Mouse (Mus musculus): ENCODE results near the gene Pdlim7. TPM values are rescaled to one million over a fixed set of nuclear protein-coding genes. Genes with fewer than 3 reads are reported as not detected.

Gene Pdlim7
- polyA plus RNA-seq (2012; rRNA removed), result 137 and 192 TPM in 2 replicates
- 148 and 162 TPM in 2 replicates for polyA plus RNA-seq (2014; fragmentation: Nextera tagmentation; extraction: Ambion mirVana)

- peak; percentile 99 for TF ChIP-seq POLR2A (IDR thresholded peaks at IDR 0.05; ENCODE audit: borderline replicate concordance, extremely low read depth, insufficient read depth, insufficient read length)
- H3K36me3 ChIP-seq (ENCODE audit: control insufficient read depth, insufficient read depth, low read length), result peaks cover 22% of the 10 kb centered on the region
- H3K4me2 ChIP-seq (replicated peaks; ENCODE audit: low read depth, low read length, severe bottlenecking), result peak within 1 kb of the TSS; percentile 88
- H3K4me3 ChIP-seq (replicated peaks; ENCODE audit: low read length), result peak within 1 kb of the TSS; percentile 88
- ATAC-seq (ENCODE audit: low FRiP score, low read depth) (peak; percentile 71), DNase-seq (ENCODE audit: low spot score) (peak; percentile 81)
- peaks cover 24% of the 10 kb centered on the region for H3K4me1 ChIP-seq (ENCODE audit: control insufficient read depth, insufficient read depth, low read length)
- H3K9ac ChIP-seq (ENCODE audit: low read depth, low read length, severe bottlenecking), result peak within 1 kb of the TSS; percentile 87
- H3K9me3 ChIP-seq (ENCODE audit: control insufficient read depth, low read length), result no peaks in the 10 kb centered on the region
- peak within 1 kb of the TSS; percentile 79 for H3K27ac ChIP-seq (replicated peaks; ENCODE audit: low read depth, low read length)
- WGBS, result under 1% methylated on average over 46 of the region's 55 CpGs
- no peaks in the 10 kb centered on the region for H3K27me3 ChIP-seq (ENCODE audit: control insufficient read depth, insufficient read depth, low read length)
Measured at GRCm38 (mm10) chr13:55513111-55513748, at the start of gene Pdlim7. Gene Pdlim7 (minus strand): TSS chr13:55513676.

- 71% methylated on average over 6 of the region's 6 CpGs for WGBS
- no peaks in the 10 kb centered on the region for H3K27me3 ChIP-seq (ENCODE audit: control insufficient read depth, insufficient read depth, low read length)
- no peak overlapping the region for H3K4me3 ChIP-seq (replicated peaks; ENCODE audit: low read length)
- H3K4me1 ChIP-seq (ENCODE audit: control insufficient read depth, insufficient read depth, low read length), result no peaks in the 10 kb centered on the region
- ATAC-seq (ENCODE audit: low FRiP score, low read depth) (no peak), DNase-seq (ENCODE audit: low spot score) (no peak)
- H3K36me3 ChIP-seq (ENCODE audit: control insufficient read depth, insufficient read depth, low read length), result peaks cover 49% of the 10 kb centered on the region
- H3K4me2 ChIP-seq (replicated peaks; ENCODE audit: low read depth, low read length, severe bottlenecking), result no peak overlapping the region
- no peak overlapping the region for H3K9ac ChIP-seq (ENCODE audit: low read depth, low read length, severe bottlenecking)
- H3K9me3 ChIP-seq (ENCODE audit: control insufficient read depth, low read length), result no peaks in the 10 kb centered on the region
- no peak for TF ChIP-seq POLR2A (IDR thresholded peaks at IDR 0.05; ENCODE audit: borderline replicate concordance, extremely low read depth, insufficient read depth, insufficient read length)
- H3K27ac ChIP-seq (replicated peaks; ENCODE audit: low read depth, low read length), result no peak overlapping the region
Measured at GRCm38 (mm10) chr13:55557499-55557898, 44.0 kb upstream of the Pdlim7 start.

GRCm38 (mm10) chr13:55555921-55556320 is 42.4 kb upstream of the Pdlim7 start:
- 94% methylated on average over 9 of the region's 9 CpGs for WGBS
- Histone ChIP-seq H3K27me3 (ENCODE audit: control insufficient read depth, insufficient read depth, low read length) (no peaks in the 10 kb centered on the region), H3K27ac (replicated peaks; ENCODE audit: low read depth, low read length) (no peak overlapping the region), H3K4me3 (replicated peaks; ENCODE audit: low read length) (no peak overlapping the region), H3K36me3 (ENCODE audit: control insufficient read depth, insufficient read depth, low read length) (peaks cover 60% of the 10 kb centered on the region), H3K4me1 (ENCODE audit: control insufficient read depth, insufficient read depth, low read length) (no peaks in the 10 kb centered on the region), H3K9ac (ENCODE audit: low read depth, low read length, severe bottlenecking) (no peak overlapping the region), H3K9me3 (ENCODE audit: control insufficient read depth, low read length) (no peaks in the 10 kb centered on the region), H3K4me2 (replicated peaks; ENCODE audit: low read depth, low read length, severe bottlenecking) (no peak overlapping the region)
- TF ChIP-seq POLR2A (IDR thresholded peaks at IDR 0.05; ENCODE audit: borderline replicate concordance, extremely low read depth, insufficient read depth, insufficient read length), result no peak
- ATAC-seq (ENCODE audit: low FRiP score, low read depth) (no peak), DNase-seq (ENCODE audit: low spot score) (no peak)

- Histone ChIP-seq H3K4me1 (ENCODE audit: control insufficient read depth, insufficient read depth, low read length) (no peaks in the 10 kb centered on the region), H3K36me3 (ENCODE audit: control insufficient read depth, insufficient read depth, low read length) (peaks cover 97% of the 10 kb centered on the region), H3K9me3 (ENCODE audit: control insufficient read depth, low read length) (no peaks in the 10 kb centered on the region), H3K27ac (replicated peaks; ENCODE audit: low read depth, low read length) (no peak overlapping the region), H3K27me3 (ENCODE audit: control insufficient read depth, insufficient read depth, low read length) (no peaks in the 10 kb centered on the region), H3K9ac (ENCODE audit: low read depth, low read length, severe bottlenecking) (no peak overlapping the region), H3K4me2 (replicated peaks; ENCODE audit: low read depth, low read length, severe bottlenecking) (no peak overlapping the region), H3K4me3 (replicated peaks; ENCODE audit: low read length) (no peak overlapping the region)
- TF ChIP-seq POLR2A (IDR thresholded peaks at IDR 0.05; ENCODE audit: borderline replicate concordance, extremely low read depth, insufficient read depth, insufficient read length), result no peak
- WGBS, result 93% methylated on average over 12 of the region's 15 CpGs
- ATAC-seq (ENCODE audit: low FRiP score, low read depth) (no peak), DNase-seq (ENCODE audit: low spot score) (no peak)
Measured at GRCm38 (mm10) chr13:55549061-55549460, 35.6 kb upstream of the Pdlim7 start.

- no peak overlapping the region for H3K4me3 ChIP-seq (replicated peaks; ENCODE audit: low read length)
- peaks cover 97% of the 10 kb centered on the region for H3K36me3 ChIP-seq (ENCODE audit: control insufficient read depth, insufficient read depth, low read length)
- H3K4me2 ChIP-seq (replicated peaks; ENCODE audit: low read depth, low read length, severe bottlenecking), result no peak overlapping the region
- no peak for ATAC-seq (ENCODE audit: low FRiP score, low read depth)
- H3K4me1 ChIP-seq (ENCODE audit: control insufficient read depth, insufficient read depth, low read length), result no peaks in the 10 kb centered on the region
- H3K27ac ChIP-seq (replicated peaks; ENCODE audit: low read depth, low read length), result no peak overlapping the region
- H3K9me3 ChIP-seq (ENCODE audit: control insufficient read depth, low read length), result no peaks in the 10 kb centered on the region
- H3K9ac ChIP-seq (ENCODE audit: low read depth, low read length, severe bottlenecking), result no peak overlapping the region
- no peak for TF ChIP-seq POLR2A (IDR thresholded peaks at IDR 0.05; ENCODE audit: borderline replicate concordance, extremely low read depth, insufficient read depth, insufficient read length)
- DNase-seq (ENCODE audit: low spot score), result no peak
- no peaks in the 10 kb centered on the region for H3K27me3 ChIP-seq (ENCODE audit: control insufficient read depth, insufficient read depth, low read length)
- WGBS, result 92% methylated on average over 5 of the region's 5 CpGs
Measured at GRCm38 (mm10) chr13:55548426-55548825, 35.0 kb upstream of the Pdlim7 start.

All from limb, embryonic 14.5 days (tissue).